Mouse (Mus musculus): ENCODE results near the gene Gm11985. TPM values are rescaled to one million over a fixed set of nuclear protein-coding genes. Genes with fewer than 3 reads are reported as not detected.

Gm11985 gene
- polyA plus RNA-seq (2012; rRNA removed) = not detected in 2 replicates

DNA sequence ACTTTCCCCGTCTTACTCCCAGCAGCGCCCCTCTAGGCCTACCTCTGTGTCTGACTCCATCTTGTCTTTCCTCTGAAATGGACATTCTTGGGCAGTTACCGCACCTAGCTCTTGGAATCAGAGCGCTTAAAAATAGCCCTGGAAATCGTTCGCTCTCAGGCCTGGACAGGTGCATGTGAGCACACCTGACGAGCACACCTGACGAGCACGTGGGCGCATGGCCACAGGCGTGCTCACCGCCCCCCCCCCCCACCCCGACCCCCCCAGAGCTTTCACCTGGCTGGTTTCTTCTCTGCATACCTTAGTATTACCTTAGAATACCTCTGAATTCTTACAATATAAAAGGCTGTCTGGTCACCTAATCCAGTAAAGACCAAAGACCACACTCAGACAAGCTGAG, at the start of gene Gm11985:
Gene Gm11985, minus strand, starts transcription at position 101 of the 400 bp plus-strand sequence.

GRCm38 (mm10) chr11:7213501-7214341, 25.4 kb upstream of the Gm11985 start, which contains the start of gene Igfbp3:
Igfbp3 (minus strand) TSS chr11:7213923.

DNA sequence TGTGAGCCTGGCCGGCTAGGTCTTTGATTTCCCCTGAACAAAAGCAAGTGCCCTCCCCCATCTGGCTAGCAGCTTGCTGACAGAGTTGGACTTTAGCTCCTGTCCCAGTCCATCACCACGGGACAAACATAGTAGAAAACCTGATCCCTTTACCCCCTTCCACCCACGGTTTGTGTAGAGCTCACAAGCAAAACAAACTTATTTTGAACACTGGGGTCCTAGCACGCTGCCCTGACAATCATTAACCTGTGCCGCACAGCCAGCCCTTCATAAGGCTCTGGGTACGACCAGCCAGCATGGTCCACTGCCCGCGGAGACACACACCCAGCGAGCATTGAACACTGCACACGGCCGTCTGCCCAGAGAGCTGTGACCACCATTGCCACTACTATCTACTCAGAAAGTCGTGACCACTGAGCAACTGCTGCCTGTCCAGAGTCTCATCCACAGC, 9.1 kb upstream of the Gm11985 start, which contains the start of gene Igfbp1:
Gene Igfbp1, plus strand, starts transcription at position 292 of the 451 bp plus-strand sequence.

Other genes starting within 250 kb of the Gm11985 start
- gene Adcy1, start 125.1 kb downstream of the Gm11985 start, polyA plus RNA-seq (2012; rRNA removed) = 13.9 and 14.7 TPM in 2 replicates
- 0.18 and 0.30 TPM in 2 replicates for gene Igfbp1, start 9.2 kb upstream of the Gm11985 start, polyA plus RNA-seq (2012; rRNA removed)
- gene Igfbp3, start 25.4 kb upstream of the Gm11985 start, polyA plus RNA-seq (2012; rRNA removed) = 26.2 and 78.9 TPM in 2 replicates